Mouse (Mus musculus) left cerebral cortex, postnatal 14 days (tissue): ENCODE measurements around the gene Lrtm2. TPM values are rescaled to one million over a fixed set of nuclear protein-coding genes. Genes with fewer than 3 reads are reported as not detected.
A peak's percentile ranks its signal among the peaks of the same experiment; 100 is the strongest.
"Not testable (repeated sequence)": the region's sequence is repeated elsewhere in the genome, so short reads cannot be mapped to it uniquely, and the experiment has no call there.

Experiments used
- DNase-seq, 2 experiments: peaks; one replicate each; pipeline ENCODE4 v3.0.0; 2021 to 2022; ENCODE audit warnings: low spot score in 2 of 2, mixed read lengths in 1 of 2
- intact Hi-C: fragments of 180-260 bp; cut with DNase I; formaldehyde crosslinking; loops from one replicate; pipeline ENCODE4 v1.15.1; 2025
- long read RNA-seq, 2 experiments: library from polyadenylated mRNA; stranded (forward); transcript quantifications; one replicate each; pipeline ENCODE4 v2.0.0; 2021
- total RNA-seq, 2 experiments: library from RNA; stranded (reverse); gene quantifications; 2 replicates each; pipeline ENCODE4 v1.2.3; 2021

The Lrtm2 gene
- total RNA-seq = 10 to 100 TPM; 43.5 to 48.3 TPM
- long read RNA-seq, experiment 1, partial matches to known transcripts = 3 of 11 reads
- long read RNA-seq, experiment 1, other reads (novel, unspliced or antisense) = 4 of 11 reads
- long read RNA-seq, experiment 2, partial matches to known transcripts = 1 of 7 reads
- long read RNA-seq, experiment 2, other reads (novel, unspliced or antisense) = 3 of 7 reads

DNA sequence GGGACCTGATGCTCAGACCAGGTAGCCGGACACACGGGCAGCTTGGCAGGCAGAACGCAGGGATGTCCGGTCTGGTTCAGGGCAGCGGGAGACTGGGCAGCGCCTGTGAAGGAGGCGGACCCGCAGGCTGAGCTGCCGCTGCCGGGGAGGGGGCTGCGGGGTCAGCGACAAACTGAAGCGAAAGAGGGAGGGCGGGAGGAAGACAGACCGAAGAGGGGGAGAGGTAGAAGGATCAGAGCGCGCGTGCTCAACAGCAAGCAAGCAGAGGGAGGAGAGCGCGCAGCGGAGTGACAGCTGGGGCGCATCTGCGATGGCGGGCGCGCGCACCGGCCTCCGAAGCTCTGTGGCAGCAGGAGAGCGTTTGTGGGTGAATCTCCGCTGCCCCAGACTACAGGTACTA is at the start of gene Lrtm2:
Lrtm2 (minus strand) TSS at position 261 of the 400 bp plus-strand sequence.
- peak; percentile 78 for DNase-seq
- intact Hi-C loops = no loop called here

DNA sequence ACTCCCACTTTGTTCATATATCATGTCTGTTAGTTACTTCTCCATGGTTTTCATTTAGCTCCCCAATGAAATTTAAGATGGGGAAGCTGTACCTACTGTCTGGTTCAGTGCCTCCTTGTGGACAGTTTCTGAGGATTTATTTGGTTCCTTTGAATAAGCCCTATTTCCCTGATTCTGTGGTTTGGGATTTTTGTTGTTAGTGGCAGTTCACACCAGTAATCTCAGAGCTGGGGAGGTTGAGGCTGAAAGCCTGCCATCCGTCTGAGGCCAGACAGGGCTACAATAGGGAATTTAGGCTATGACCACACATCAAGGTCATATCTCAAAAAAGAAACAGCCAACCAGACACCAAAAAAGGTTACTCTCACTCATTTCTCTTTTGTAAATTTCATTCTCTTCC is 48.1 kb upstream of the Lrtm2 start:
- intact Hi-C loops = no loop called here
- DNase-seq = no peak

DNA sequence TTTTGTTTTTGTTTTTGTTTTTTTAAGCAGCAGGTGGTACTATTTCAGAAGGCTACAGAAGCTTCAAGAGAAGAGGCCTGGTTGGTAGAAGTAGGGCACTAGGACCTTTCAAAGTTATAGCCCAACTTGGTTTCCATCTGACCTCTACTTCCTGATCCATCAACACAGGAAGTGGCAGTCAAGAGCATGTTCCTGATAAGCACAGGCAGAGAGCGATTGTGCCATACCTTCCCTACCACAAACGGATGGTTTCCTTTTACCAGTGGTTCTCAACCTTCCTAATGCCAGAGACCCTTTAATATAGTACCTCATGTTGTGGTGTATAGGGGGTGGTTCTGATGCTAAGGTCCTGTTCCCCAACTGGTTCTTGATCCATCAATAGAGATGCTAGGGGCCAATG is 47.0 kb upstream of the Lrtm2 start:
- no peak for DNase-seq
- intact Hi-C loops = no loop called here

DNA sequence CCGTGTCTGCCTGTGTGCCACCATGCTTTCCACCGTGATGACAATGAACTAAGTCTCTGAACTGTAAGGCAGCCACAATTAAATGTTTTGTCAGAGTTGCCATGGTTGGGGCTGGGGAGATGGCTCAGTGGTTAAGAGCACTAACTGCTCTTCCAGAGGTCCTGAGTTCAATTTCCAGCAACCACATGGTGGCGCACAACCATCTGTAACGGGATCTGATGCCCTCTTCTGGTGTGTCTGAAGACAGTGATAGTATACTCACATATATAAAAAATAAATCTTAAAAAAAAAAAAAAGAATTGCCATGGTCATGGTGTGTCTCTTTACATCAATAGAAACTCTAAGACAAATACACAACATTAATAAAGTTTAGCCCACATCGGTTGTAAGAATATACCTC is 44.5 kb upstream of the Lrtm2 start:
- intact Hi-C loops = no loop called here
- no peak for DNase-seq

DNA sequence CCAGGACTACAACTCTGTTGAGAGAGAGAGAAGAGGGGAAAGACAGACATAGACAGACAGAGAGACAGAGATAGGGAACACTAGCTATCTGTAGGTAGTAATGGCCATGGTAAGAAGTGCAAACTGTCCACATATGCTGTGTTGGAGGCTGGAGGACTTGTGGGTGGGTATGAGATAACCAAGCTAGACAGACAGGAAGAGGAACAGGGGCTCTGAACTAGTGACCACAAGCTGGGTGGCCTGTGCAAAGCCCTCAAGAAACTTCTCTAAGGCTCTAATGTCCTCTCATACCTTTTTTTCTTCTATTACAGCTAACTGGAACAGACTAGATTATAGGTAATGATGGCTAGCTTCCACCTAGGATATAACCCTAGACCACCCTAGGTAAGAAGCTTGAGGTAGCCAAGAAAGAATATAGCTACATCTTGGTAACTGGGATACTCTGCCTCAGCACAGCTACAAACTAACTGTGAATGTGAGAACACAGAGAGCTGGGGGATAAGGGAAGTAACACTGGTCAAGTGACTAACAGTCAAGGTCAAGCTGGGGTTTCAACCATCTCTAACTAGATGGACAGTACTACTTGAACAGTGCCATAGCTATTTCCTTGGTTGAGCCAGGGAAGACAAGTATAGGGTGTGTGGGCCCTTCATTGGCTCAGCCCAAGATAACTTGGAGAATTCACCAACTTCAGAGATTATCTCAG is 42.6 kb upstream of the Lrtm2 start:
- no peak for DNase-seq
- intact Hi-C loops = no loop called here

DNA sequence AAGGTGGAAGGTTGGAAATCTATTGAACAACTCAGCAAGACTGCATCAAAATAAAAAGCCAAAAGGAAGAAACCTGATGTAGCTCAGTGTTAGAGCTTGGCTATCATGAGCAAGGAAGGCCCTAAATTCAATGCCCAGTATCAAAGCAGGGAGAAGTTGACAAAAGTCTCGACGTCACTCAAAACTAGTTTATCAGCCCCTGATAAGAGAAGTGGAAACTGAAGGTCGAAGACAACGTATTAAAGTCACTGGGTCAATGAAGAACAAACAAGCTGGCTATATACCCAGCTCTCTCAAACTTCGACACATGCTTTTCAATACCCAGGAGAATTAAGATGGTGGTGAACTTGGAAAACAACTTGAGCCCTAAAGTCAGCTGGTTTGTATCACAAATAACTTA is 41.7 kb upstream of the Lrtm2 start:
- DNase-seq = no peak
- intact Hi-C loops = no loop called here

DNA sequence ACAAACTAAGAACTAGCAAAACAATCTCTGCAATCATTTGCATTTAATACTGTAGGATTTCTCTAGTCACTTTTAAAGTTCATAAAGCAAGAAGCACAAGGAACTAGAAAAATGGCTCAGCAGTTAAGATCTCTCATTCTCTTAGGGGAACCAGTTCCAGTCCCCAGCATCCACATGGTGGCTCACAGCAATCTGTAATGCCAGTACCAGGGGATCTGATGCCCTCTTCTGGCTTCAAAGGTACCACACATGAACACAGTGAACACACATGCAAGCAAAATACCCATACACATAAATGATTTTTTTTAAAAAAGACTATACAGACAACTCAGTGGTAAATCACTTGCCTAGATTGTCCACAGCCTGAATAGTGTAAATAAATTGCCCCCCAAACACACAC is 41.1 kb upstream of the Lrtm2 start:
- no peak for DNase-seq

DNA sequence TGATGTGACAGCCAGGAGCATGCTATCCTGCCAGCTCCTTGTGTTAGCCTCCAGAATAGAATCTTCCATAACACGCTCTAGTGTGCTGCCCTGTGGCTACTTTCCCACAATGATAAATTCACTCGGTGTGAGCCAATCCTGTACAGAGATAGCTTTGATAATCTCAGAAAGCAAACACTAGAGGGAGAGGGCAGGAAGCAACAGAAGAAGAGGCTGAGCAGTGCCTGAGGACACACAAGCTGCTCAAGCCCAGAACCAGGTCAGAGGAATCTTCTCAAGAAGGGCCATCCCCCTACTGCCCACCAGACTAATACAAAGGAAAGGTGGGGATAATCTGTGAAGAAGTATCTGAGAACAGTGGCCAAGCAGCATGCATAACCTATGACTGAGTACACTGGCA is 36.8 kb upstream of the Lrtm2 start:
- intact Hi-C loops = no loop called here
- no peak for DNase-seq

More for the DNA sequence above, 41.1 kb upstream of the Lrtm2 start:
- intact Hi-C loops = no loop called here

DNA sequence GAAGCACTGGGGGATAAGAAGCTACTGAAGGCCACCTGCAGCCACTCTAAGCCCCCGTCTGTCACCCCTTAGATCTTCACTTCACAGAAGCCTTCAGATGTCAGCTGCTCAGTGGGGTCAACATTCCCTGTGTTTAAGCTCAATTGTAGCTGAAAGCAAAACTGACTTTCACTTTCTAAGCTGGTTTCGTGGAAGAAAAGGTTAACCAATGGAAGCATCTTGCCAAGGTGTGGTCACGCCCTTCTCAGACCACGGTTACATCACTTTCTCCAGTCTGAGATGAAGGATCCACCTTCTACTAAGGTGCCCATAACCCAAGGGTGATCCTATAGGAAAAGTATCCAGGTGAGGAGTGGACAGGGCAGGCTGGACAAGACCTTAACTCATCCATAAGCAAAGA is 36.2 kb upstream of the Lrtm2 start:
- intact Hi-C loops, DNase-seq: not testable (repeated sequence)

DNA sequence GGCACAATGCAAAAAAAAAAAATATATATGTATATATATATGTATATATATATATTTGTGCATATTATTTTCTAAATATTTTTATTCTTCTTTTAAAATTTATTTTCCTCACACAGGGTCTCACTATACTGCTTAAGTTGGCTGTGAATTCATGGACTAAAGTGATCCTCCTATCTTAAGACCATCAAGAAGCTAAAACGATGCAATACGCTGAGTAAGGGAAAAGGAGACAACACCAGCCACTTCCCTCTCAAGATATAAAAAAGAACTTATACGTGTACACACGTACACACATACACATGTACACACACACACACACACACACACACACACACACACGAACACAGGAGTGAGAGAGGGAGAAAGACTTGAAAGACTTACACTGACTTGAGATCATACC is 33.0 kb upstream of the Lrtm2 start:
- no peak for DNase-seq
- intact Hi-C loops = no loop called here

DNA sequence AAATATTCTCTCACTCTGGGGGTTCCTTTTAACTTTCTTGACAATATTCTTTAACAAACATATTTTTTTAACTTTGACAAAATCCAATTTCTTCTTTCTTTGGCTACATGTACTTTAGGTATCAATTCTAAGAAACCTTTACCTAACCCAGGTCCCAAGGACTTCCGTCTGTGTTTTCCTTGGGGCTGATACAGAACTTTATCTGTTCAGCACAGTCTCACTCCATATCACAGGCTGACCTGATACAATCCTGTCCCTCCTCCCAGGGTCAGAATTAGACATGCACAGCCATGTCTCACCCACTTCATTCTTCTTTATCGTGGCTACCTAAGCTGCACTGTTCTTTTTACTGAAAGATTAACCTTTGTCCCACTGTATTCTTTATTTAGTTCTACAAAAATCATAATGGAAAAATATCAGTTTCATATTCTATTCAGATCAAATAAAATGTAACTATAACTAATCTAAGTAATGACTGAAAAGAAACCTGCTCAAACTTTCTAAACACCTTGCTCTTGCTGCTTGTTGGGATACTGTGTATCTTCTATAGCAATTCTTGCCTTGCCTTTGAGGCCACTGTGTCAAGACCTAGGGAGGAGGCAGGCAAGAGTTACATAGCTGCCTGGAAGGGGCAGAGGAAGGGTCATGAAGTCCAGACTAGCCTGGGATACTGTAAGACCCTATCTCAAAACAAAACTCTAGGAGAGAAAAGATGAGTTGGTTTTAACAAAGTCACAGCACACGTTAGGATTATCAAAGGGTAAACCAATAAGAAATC is 30.5 kb upstream of the Lrtm2 start:
- intact Hi-C loops = no loop called here
- no peak for DNase-seq

DNA sequence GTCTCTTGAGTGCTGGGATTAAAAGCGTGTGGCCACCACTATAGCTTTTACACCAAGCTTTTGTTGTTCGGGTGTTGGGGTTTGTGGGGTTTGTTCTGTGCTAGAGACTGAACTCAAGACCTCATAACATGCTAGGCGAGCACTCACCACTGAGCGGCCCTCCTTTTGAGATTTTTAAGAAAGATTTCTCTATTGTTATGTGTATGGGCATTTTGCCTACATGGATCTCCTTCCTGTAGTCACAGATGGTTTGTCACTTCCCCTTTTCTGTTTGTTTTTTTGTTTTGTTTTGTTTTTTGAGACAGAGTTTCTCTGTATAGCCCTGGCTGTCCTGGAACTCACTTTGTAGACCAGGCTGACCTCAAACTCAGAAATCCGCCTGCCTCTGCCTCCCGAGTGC is 29.7 kb upstream of the Lrtm2 start:
- DNase-seq, intact Hi-C loops: not testable (repeated sequence)

DNA sequence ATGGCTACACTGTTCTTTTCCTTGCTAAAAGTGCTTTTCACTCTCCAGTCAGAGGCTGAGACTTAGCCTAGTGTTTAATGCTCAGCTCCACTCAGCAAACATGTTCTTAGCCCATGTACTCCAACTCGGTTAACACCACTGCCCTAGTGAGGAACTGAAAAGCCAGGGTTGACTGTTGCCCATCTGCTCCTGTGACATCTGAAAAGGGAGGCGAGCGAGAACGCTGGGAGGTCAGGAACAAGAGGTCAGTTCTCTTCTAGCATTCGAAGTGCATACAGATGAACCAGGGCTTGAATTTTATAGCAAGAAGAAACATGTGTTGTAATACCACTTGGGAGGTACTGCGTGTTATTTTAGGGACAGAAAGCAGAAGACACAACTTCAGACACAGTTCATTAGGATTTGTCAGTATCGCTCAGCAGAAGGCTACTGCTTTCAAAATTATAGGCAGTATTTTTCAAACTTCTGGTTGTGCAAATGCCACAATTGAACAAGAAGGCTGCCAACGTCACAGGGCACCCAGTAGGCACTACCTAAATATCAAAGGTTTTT is 27.5 kb upstream of the Lrtm2 start:
- intact Hi-C loops = no loop called here
- no peak for DNase-seq

DNA sequence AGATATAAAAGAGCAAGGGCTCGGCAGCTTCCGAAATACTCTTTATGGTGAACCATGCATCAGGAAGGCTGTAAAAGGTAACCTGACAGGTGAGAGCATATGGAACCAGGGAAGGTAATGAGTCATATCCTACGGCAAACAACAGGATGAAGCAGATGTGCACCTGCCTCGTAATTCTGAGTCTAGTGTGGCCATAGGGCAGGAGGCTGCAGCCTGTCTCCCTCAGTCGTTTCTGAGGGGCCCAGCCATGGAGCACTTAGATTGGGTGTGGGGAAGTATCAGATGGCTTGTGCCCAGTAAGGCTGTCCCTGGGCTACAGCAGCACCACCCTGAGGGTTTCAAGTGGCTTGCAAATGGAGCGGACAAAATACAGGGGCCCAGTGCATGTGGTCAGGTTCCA is 21.9 kb upstream of the Lrtm2 start:
- intact Hi-C loops = loop anchor here (5.0 kb wide), 1 partner anchor 80 kb away; no protein-coding TSS in a partner anchor
- no peak for DNase-seq

DNA sequence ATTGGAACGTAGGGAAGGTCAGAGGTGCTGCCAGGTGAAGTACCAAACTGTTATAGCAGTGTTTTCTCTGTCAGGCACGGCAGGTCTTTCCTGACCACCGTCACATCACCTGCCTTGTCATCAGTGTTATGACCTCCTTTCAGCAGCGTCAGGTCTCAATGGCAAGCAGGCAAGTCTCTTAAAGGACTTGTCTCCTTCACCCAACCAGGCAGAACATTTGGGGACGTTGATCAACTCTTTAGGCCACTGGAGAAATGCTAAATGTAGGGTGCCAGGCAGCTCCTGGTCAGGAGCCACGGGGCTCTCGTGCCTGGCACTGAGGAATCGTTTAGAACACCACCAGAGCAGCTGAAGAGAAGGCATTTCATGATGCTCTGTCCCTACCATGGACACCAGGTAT is 21.1 kb upstream of the Lrtm2 start:
- intact Hi-C loops = loop anchor here (5.0 kb wide), 1 partner anchor 81 kb away; no protein-coding TSS in a partner anchor
- DNase-seq = no peak

DNA sequence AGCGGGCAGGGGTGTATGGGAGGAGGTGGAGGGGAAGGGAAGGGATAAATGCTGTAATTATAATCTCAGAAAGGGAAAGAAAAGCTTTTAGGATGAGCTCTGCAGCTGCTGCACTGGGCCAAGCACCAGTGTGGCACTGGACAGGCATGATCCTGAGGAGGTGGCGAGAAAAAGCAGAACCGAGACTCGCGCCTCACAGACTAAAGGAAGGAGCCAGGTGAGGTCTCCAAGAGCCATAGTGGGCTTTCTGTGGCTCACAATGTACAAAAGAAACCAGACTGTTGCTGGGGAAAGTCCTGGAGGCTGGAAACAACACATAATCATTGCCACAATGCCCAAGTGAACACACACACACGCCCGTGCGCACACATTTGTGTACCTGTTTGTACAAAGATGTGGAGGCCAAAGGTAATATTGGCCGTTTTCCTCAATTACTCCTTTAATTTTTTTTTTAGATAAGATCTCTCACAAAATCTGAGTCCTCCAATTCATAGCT is 20.2 kb upstream of the Lrtm2 start:
- intact Hi-C loops = loop anchor here (5.0 kb wide), 1 partner anchor 82 kb away; no protein-coding TSS in a partner anchor
- DNase-seq = no peak

DNA sequence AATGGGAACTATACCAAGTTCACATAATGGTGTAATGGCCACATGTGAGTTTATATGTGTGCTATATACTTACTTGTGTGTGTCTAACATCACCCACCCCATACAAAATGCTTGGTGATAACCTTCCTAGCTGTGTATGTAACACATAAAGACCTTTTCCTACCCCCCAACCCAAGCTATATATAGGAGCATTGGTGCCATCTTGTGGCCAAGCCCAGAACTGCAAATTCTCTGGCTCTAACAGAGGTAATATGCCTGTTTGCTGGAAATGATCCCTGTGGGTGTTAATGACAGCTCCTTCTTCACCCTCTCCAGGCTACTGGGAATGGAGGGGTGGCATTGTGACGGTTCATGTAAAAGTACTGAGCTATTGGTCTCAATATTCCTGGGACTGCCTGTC is 17.7 kb upstream of the Lrtm2 start:
- intact Hi-C loops = loop anchor here (1.0 to 10.0 kb wide), 3 partner anchors 128 to 723 kb away; no protein-coding TSS in a partner anchor
- peak; percentile 88 to 92 for DNase-seq

DNA sequence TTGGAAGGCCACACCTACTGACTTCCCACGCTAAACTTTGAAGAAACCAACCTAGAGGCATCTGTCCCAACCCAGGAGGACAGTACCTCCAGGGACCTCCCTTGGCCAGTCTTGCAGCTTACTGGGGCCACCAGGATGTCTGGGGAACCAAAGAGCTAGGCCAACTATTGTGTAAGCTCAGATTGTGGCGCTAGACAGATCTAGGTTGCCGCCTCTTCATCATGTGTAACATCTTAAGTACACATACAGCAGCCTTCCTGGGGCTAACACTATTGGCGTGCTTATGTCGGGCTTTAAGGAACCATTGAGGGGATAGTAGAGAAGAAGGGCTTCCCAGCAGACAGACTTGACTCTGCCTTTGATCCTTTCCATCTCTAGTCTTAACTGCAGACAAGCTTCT is 17.2 kb upstream of the Lrtm2 start:
- intact Hi-C loops = loop anchor here (1.0 to 10.0 kb wide), 3 partner anchors 128 to 723 kb away; no protein-coding TSS in a partner anchor
- DNase-seq = no peak

DNA sequence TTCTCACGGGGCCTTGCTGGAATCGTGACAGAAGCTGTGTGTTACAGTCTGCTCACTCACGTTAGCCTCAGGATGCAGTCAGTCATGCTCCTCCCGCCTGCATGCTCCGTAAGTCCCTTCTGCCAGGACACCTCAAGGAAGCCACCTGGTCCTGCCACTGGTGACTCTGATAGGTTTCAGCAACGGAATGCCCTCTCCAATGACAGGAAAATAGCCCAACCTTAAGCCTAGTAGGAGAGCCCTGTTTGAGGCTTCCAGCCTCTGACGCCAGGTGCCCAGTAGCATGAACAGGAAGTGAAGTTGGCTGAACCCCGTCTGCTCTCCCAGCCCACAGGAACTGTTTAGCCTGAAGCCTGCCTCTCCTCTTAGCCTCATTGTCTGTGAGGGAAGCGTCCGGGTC is 15.7 kb upstream of the Lrtm2 start:
- intact Hi-C loops = loop anchor here (10.0 kb wide), 2 partner anchors 221 to 721 kb away; no protein-coding TSS in a partner anchor
- no peak for DNase-seq

DNA sequence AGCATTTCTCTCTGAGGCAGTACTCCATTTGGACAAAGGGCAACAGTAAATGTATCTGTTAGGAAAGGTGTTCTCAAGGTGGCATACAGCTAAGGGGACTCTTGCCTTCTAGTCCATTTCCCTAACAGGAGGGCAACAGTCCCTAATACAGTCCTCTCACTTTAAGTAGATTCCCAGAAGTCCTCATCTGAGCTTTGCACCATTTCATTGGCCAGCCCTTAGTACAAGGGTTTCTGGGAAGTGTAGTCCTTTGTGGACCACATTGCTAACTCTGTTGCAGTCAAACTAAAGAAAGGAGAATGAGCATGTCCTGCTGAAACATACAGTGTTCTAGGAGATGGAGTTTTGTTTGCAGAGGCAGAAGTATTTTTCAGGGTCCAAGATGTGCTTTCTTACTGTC is 10.8 kb upstream of the Lrtm2 start:
- intact Hi-C loops = loop anchor here (10.0 kb wide), 2 partner anchors 217 to 717 kb away; no protein-coding TSS in a partner anchor
- peak in 1 of 2 experiments; percentile 52 for DNase-seq
